Mouse (Mus musculus) megakaryocyte, embryonic 14.5 days (primary cell): Measurements from ENCODE around the gene Dlgap3.

Experiments
- FLI1 ChIP-seq: IDR thresholded peaks from 2 replicates; pipeline ENCODE4 v1.6.1; 2012; ENCODE audit warnings: low read length, inconsistent platforms, mixed read lengths
- GATA1 ChIP-seq: IDR thresholded peaks from 3 replicates; pipeline ENCODE4 v1.6.1; 2012; ENCODE audit warnings: mixed read lengths, low read length, inconsistent platforms, borderline replicate concordance

DNA sequence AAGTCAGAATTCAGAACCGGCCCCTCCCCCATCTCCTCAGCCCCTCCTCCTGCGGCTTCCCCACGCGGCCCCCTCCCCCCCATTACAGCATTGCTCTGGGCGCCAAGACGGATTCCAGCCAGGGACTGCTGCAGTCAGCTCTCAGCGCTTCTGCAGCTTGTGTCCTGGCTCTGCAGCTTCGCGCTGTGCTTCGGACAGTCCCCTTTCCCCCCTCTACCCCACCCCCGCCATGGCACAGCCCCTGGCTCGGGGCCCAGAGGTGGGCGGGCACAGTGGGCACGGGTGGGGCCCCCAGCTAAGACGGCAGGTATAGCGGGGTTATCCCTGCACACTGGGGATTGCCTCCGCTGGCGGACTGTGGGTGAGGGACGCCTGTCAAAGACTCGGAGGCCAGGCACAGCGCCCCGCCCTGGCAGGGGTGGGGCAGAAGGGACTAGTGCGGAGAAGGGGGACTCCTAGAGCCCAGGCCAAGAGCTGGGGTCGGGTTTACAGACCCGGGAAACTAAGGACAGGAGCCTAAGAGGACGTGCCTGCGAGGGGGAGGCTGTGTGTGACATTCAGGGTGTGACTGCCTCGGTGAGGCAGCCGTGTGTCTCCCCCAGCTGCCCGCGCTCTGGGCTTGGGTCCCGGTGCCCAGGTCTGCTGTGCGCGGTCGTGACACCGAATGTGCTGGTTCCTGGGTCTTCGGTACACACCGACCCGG, 642 bp upstream of the Dlgap3 start:
- TF ChIP-seq FLI1: no peak
- no peak for TF ChIP-seq GATA1
